Mouse (Mus musculus): ENCODE measurements at regions not wholly inside any gene's neighbourhood (a gene's known extent, or its start where the extent isn't known, plus 50 kb on each side); places are given as distances from the start of the nearest gene placed in this dataset.

GRCm38 (mm10) chr1:186572651-186573050, 133.1 kb downstream of the Tgfb2 start:
- no peak for DNase-seq
- intact Hi-C loops (cut with DNase I): no loop called here

GRCm38 (mm10) chr1:186572092-186572491, 133.7 kb downstream of the Tgfb2 start:
- H3K27ac ChIP-seq: no peak overlapping the region

More at GRCm38 (mm10) chr1:186572651-186573050, 133.1 kb downstream of the Tgfb2 start:
- no peak overlapping the region for H3K27ac ChIP-seq
- no peak for TF ChIP-seq CTCF (IDR thresholded peaks at IDR 0.05)
- no peak overlapping the region for H3K4me3 ChIP-seq

GRCm38 (mm10) chr1:186568496-186568895, 137.3 kb downstream of the Tgfb2 start:
- Histone ChIP-seq H3K4me3 (no peak overlapping the region), H3K27ac (no peak overlapping the region)
- TF ChIP-seq CTCF (IDR thresholded peaks at IDR 0.05): no peak
- intact Hi-C loops (cut with DNase I): no loop called here
- DNase-seq: no peak

More at GRCm38 (mm10) chr1:186572092-186572491, 133.7 kb downstream of the Tgfb2 start:
- TF ChIP-seq CTCF (IDR thresholded peaks at IDR 0.05): no peak
- intact Hi-C loops (cut with DNase I): no loop called here
- DNase-seq: no peak
- no peak overlapping the region for H3K4me3 ChIP-seq

GRCm38 (mm10) chr1:186568076-186568475, 137.7 kb downstream of the Tgfb2 start:
- Histone ChIP-seq H3K4me3 (no peak overlapping the region), H3K27ac (no peak overlapping the region)
- no peak for DNase-seq
- TF ChIP-seq CTCF (IDR thresholded peaks at IDR 0.05): no peak
- intact Hi-C loops (cut with DNase I): no loop called here

GRCm38 (mm10) chr1:186567136-186567826, 138.5 kb downstream of the Tgfb2 start:
- peak overlapping the region; percentile 54 for H3K4me3 ChIP-seq
- no peak for TF ChIP-seq CTCF (IDR thresholded peaks at IDR 0.05)
- H3K27ac ChIP-seq: peak overlapping the region; percentile 56
- no peak for DNase-seq
- intact Hi-C loops (cut with DNase I): no loop called here

- H3K27ac ChIP-seq: no peak overlapping the region
- H3K4me3 ChIP-seq: no peak overlapping the region
- intact Hi-C loops (cut with DNase I): no loop called here
- DNase-seq: no peak
- no peak for TF ChIP-seq CTCF (IDR thresholded peaks at IDR 0.05)
Measured at GRCm38 (mm10) chr1:186562027-186562426, 143.8 kb downstream of the Tgfb2 start.

GRCm38 (mm10) chr1:186555441-186555975, 150.3 kb downstream of the Tgfb2 start:
- H3K4me3 ChIP-seq: no peak overlapping the region
- no peak for TF ChIP-seq CTCF (IDR thresholded peaks at IDR 0.05)
- H3K27ac ChIP-seq: no peak overlapping the region
- intact Hi-C loops (cut with DNase I): no loop called here
- DNase-seq: no peak

- TF ChIP-seq CTCF (IDR thresholded peaks at IDR 0.05): no peak
- no peak overlapping the region for H3K27ac ChIP-seq
- no peak overlapping the region for H3K4me3 ChIP-seq
- intact Hi-C loops (cut with DNase I): no loop called here
- DNase-seq: no peak
Measured at GRCm38 (mm10) chr1:186554520-186555010, 151.2 kb downstream of the Tgfb2 start.

GRCm38 (mm10) chr1:186552689-186553088, 153.1 kb downstream of the Tgfb2 start:
- intact Hi-C loops (cut with DNase I): no loop called here
- TF ChIP-seq CTCF (IDR thresholded peaks at IDR 0.05): no peak
- Histone ChIP-seq H3K27ac (no peak overlapping the region), H3K4me3 (no peak overlapping the region)
- DNase-seq: no peak

- H3K27ac ChIP-seq: no peak overlapping the region
- intact Hi-C loops (cut with DNase I): no loop called here
- TF ChIP-seq CTCF (IDR thresholded peaks at IDR 0.05): peak; percentile 61
- no peak overlapping the region for H3K4me3 ChIP-seq
- DNase-seq: peak; percentile 53
Measured at GRCm38 (mm10) chr1:186550265-186550885, 155.4 kb downstream of the Tgfb2 start.

- Histone ChIP-seq H3K4me3 (no peak overlapping the region), H3K27ac (no peak overlapping the region)
- intact Hi-C loops (cut with DNase I): no loop called here
- no peak for DNase-seq
- no peak for TF ChIP-seq CTCF (IDR thresholded peaks at IDR 0.05)
Measured at GRCm38 (mm10) chr1:186549207-186549606, 156.6 kb downstream of the Tgfb2 start.

- no peak overlapping the region for H3K27ac ChIP-seq
- no peak for TF ChIP-seq CTCF (IDR thresholded peaks at IDR 0.05)
- no peak for DNase-seq
- no peak overlapping the region for H3K4me3 ChIP-seq
- intact Hi-C loops (cut with DNase I): no loop called here
Measured at GRCm38 (mm10) chr1:186546386-186547185, 159.2 kb downstream of the Tgfb2 start.

GRCm38 (mm10) chr1:186540070-186540469, 165.7 kb downstream of the Tgfb2 start:
- no peak overlapping the region for H3K27ac ChIP-seq
- no peak overlapping the region for H3K4me3 ChIP-seq
- no peak for DNase-seq
- TF ChIP-seq CTCF (IDR thresholded peaks at IDR 0.05): no peak
- intact Hi-C loops (cut with DNase I): no loop called here
